Mouse (Mus musculus): ENCODE measurements around the gene Tgif1. TPM values are rescaled to one million over a fixed set of nuclear protein-coding genes. Genes with fewer than 3 reads are reported as not detected.
A peak's percentile ranks its signal among the peaks of the same experiment; 100 is the strongest.

The Tgif1 gene
- total RNA-seq (2014; fragmentation: Nextera tagmentation) (31.4 and 47.6 TPM in 2 replicates), total RNA-seq (2017) (7.4 and 11.0 TPM in 2 replicates), polyA plus RNA-seq (2012) (5.1 and 5.4 TPM in 2 replicates)

GRCm38 (mm10) chr17:70853436-70853905, at the start of gene Tgif1:
TSS of gene Tgif1 (minus strand) at chr17:70853546.
- no peak for TF ChIP-seq GATA2 (IDR thresholded peaks at IDR 0.05; ENCODE audit: borderline replicate concordance, low read depth, low read length)
- no peak for TF ChIP-seq POLR2AphosphoS5 (IDR thresholded peaks at IDR 0.05; ENCODE audit: insufficient replicate concordance, low read depth, low read length)
- no peak for TF ChIP-seq CTCF (IDR thresholded peaks at IDR 0.05; ENCODE audit: low read depth, low read length)
- TF ChIP-seq GATA1 (IDR thresholded peaks at IDR 0.05; ENCODE audit: borderline replicate concordance, low read length) = no peak
- no peak for TF ChIP-seq TAL1 (conservative IDR thresholded peaks at IDR 0.05; ENCODE audit: low read depth, low read length)
- no peak for ATAC-seq (ENCODE audit: extremely low read depth, insufficient number of reproducible peaks, low FRiP score, poor library complexity, severe bottlenecking)
- no peaks in the 10 kb centered on the region for H3K27me3 ChIP-seq (ENCODE audit: insufficient read depth, low read length)
- no peaks in the 10 kb centered on the region for H3K36me3 ChIP-seq (replicated peaks)
- peak within 1 kb of the TSS; percentile 75 for H3K4me3 ChIP-seq (ENCODE audit: low read depth, low read length)
- no peak for DNase-seq (ENCODE audit: low spot score)
- H3K9me3 ChIP-seq (replicated peaks) = peaks cover 24% of the 10 kb centered on the region
- H3K4me1 ChIP-seq (ENCODE audit: insufficient read depth, low read depth, low read length) = peaks cover 3% of the 10 kb centered on the region; the same call in 1 of the 2 replicates

- no peak for ATAC-seq (ENCODE audit: extremely low read depth, insufficient number of reproducible peaks, low FRiP score, poor library complexity, severe bottlenecking)
- H3K36me3 ChIP-seq (replicated peaks) = no peaks in the 10 kb centered on the region
- no peak for TF ChIP-seq TAL1 (conservative IDR thresholded peaks at IDR 0.05; ENCODE audit: low read depth, low read length)
- no peak for TF ChIP-seq POLR2AphosphoS5 (IDR thresholded peaks at IDR 0.05; ENCODE audit: insufficient replicate concordance, low read depth, low read length)
- TF ChIP-seq GATA2 (IDR thresholded peaks at IDR 0.05; ENCODE audit: borderline replicate concordance, low read depth, low read length) = no peak
- TF ChIP-seq GATA1 (IDR thresholded peaks at IDR 0.05; ENCODE audit: borderline replicate concordance, low read length) = no peak
- TF ChIP-seq CTCF (IDR thresholded peaks at IDR 0.05; ENCODE audit: low read depth, low read length) = no peak
- no peaks in the 10 kb centered on the region; the same call in 1 of the 2 replicates for H3K4me1 ChIP-seq (ENCODE audit: insufficient read depth, low read depth, low read length)
- H3K9me3 ChIP-seq (replicated peaks) = no peaks in the 10 kb centered on the region
- no peak for DNase-seq (ENCODE audit: low spot score)
- peaks cover 3% of the 10 kb centered on the region; the same call in 1 of the 2 replicates for H3K27me3 ChIP-seq (ENCODE audit: insufficient read depth, low read length)
- H3K4me3 ChIP-seq (ENCODE audit: low read depth, low read length) = no peak overlapping the region
Observed at GRCm38 (mm10) chr17:70900660-70901059, 47.3 kb upstream of the Tgif1 start.

GRCm38 (mm10) chr17:70899642-70900041, 46.3 kb upstream of the Tgif1 start:
- no peak for TF ChIP-seq CTCF (IDR thresholded peaks at IDR 0.05; ENCODE audit: low read depth, low read length)
- TF ChIP-seq GATA1 (IDR thresholded peaks at IDR 0.05; ENCODE audit: borderline replicate concordance, low read length) = no peak
- no peak for TF ChIP-seq POLR2AphosphoS5 (IDR thresholded peaks at IDR 0.05; ENCODE audit: insufficient replicate concordance, low read depth, low read length)
- no peak for TF ChIP-seq TAL1 (conservative IDR thresholded peaks at IDR 0.05; ENCODE audit: low read depth, low read length)
- TF ChIP-seq GATA2 (IDR thresholded peaks at IDR 0.05; ENCODE audit: borderline replicate concordance, low read depth, low read length) = no peak
- H3K36me3 ChIP-seq (replicated peaks) = no peaks in the 10 kb centered on the region
- H3K4me1 ChIP-seq (ENCODE audit: insufficient read depth, low read depth, low read length) = no peaks in the 10 kb centered on the region

GRCm38 (mm10) chr17:70894867-70895266, 41.5 kb upstream of the Tgif1 start:
- no peak for TF ChIP-seq GATA2 (IDR thresholded peaks at IDR 0.05; ENCODE audit: borderline replicate concordance, low read depth, low read length)
- no peak for TF ChIP-seq TAL1 (conservative IDR thresholded peaks at IDR 0.05; ENCODE audit: low read depth, low read length)
- no peak for TF ChIP-seq CTCF (IDR thresholded peaks at IDR 0.05; ENCODE audit: low read depth, low read length)
- TF ChIP-seq POLR2AphosphoS5 (IDR thresholded peaks at IDR 0.05; ENCODE audit: insufficient replicate concordance, low read depth, low read length) = no peak
- TF ChIP-seq GATA1 (IDR thresholded peaks at IDR 0.05; ENCODE audit: borderline replicate concordance, low read length) = no peak
- DNase-seq (ENCODE audit: low spot score) = no peak
- no peaks in the 10 kb centered on the region for H3K36me3 ChIP-seq (replicated peaks)
- no peak overlapping the region for H3K4me3 ChIP-seq (ENCODE audit: low read depth, low read length)
- H3K4me1 ChIP-seq (ENCODE audit: insufficient read depth, low read depth, low read length) = no peaks in the 10 kb centered on the region
- no peak for ATAC-seq (ENCODE audit: extremely low read depth, insufficient number of reproducible peaks, low FRiP score, poor library complexity, severe bottlenecking)
- H3K27me3 ChIP-seq (ENCODE audit: insufficient read depth, low read length) = no peaks in the 10 kb centered on the region; the same call in 1 of the 2 replicates
- H3K9me3 ChIP-seq (replicated peaks) = no peaks in the 10 kb centered on the region

More at GRCm38 (mm10) chr17:70899642-70900041, 46.3 kb upstream of the Tgif1 start:
- ATAC-seq (ENCODE audit: extremely low read depth, insufficient number of reproducible peaks, low FRiP score, poor library complexity, severe bottlenecking) = no peak
- no peak overlapping the region for H3K4me3 ChIP-seq (ENCODE audit: low read depth, low read length)
- H3K27me3 ChIP-seq (ENCODE audit: insufficient read depth, low read length) = no peaks in the 10 kb centered on the region; the same call in 1 of the 2 replicates
- no peak for DNase-seq (ENCODE audit: low spot score)
- no peaks in the 10 kb centered on the region for H3K9me3 ChIP-seq (replicated peaks)

- H3K4me3 ChIP-seq (ENCODE audit: low read depth, low read length) = no peak overlapping the region
- TF ChIP-seq GATA2 (IDR thresholded peaks at IDR 0.05; ENCODE audit: borderline replicate concordance, low read depth, low read length) (no peak), POLR2AphosphoS5 (IDR thresholded peaks at IDR 0.05; ENCODE audit: insufficient replicate concordance, low read depth, low read length) (no peak), GATA1 (IDR thresholded peaks at IDR 0.05; ENCODE audit: borderline replicate concordance, low read length) (no peak), TAL1 (conservative IDR thresholded peaks at IDR 0.05; ENCODE audit: low read depth, low read length) (no peak), CTCF (IDR thresholded peaks at IDR 0.05; ENCODE audit: low read depth, low read length) (no peak)
- no peaks in the 10 kb centered on the region for H3K36me3 ChIP-seq (replicated peaks)
- H3K4me1 ChIP-seq (ENCODE audit: insufficient read depth, low read depth, low read length) = no peaks in the 10 kb centered on the region
- ATAC-seq (ENCODE audit: extremely low read depth, insufficient number of reproducible peaks, low FRiP score, poor library complexity, severe bottlenecking) (no peak), DNase-seq (ENCODE audit: low spot score) (no peak)
- no peaks in the 10 kb centered on the region for H3K9me3 ChIP-seq (replicated peaks)
- H3K27me3 ChIP-seq (ENCODE audit: insufficient read depth, low read length) = no peaks in the 10 kb centered on the region; the same call in 1 of the 2 replicates
Observed at GRCm38 (mm10) chr17:70893151-70893550, 39.8 kb upstream of the Tgif1 start.

- no peak overlapping the region for H3K4me3 ChIP-seq (ENCODE audit: low read depth, low read length)
Observed at GRCm38 (mm10) chr17:70892288-70893096, 39.1 kb upstream of the Tgif1 start.

More at GRCm38 (mm10) chr17:70892288-70893096, 39.1 kb upstream of the Tgif1 start:
- no peak for DNase-seq (ENCODE audit: low spot score)
- TF ChIP-seq CTCF (IDR thresholded peaks at IDR 0.05; ENCODE audit: low read depth, low read length) (no peak), GATA1 (IDR thresholded peaks at IDR 0.05; ENCODE audit: borderline replicate concordance, low read length) (no peak), POLR2AphosphoS5 (IDR thresholded peaks at IDR 0.05; ENCODE audit: insufficient replicate concordance, low read depth, low read length) (no peak), TAL1 (conservative IDR thresholded peaks at IDR 0.05; ENCODE audit: low read depth, low read length) (no peak), GATA2 (IDR thresholded peaks at IDR 0.05; ENCODE audit: borderline replicate concordance, low read depth, low read length) (no peak)
- Histone ChIP-seq H3K27me3 (ENCODE audit: insufficient read depth, low read length) (no peaks in the 10 kb centered on the region; the same call in 1 of the 2 replicates), H3K36me3 (replicated peaks) (no peaks in the 10 kb centered on the region), H3K4me1 (ENCODE audit: insufficient read depth, low read depth, low read length) (no peaks in the 10 kb centered on the region), H3K9me3 (replicated peaks) (no peaks in the 10 kb centered on the region)
- no peak for ATAC-seq (ENCODE audit: extremely low read depth, insufficient number of reproducible peaks, low FRiP score, poor library complexity, severe bottlenecking)

All from G1E (cell line).